Mouse (Mus musculus): ENCODE measurements around the gene Ssna1. TPM values are rescaled to one million over a fixed set of nuclear protein-coding genes. Genes with fewer than 3 reads are reported as not detected.

Ssna1 gene
- total and polyA plus RNA-seq, 3 experiments, result 51.4 to 80.6 (median 72.9) TPM

DNA sequence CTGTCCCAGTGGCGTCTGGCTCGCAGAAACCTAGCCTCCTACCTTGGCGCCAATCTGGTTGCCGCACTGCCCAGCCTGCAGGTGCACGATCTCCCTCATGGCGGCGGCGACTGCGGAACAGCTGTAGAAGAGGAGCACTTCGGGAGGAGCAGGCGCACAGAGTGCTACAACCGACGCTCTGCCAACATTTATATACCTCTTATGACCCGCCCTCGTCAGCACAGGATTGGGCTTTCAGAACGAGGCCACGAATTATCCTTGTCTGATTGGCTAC lies 47.8 kb downstream of the Ssna1 start, which contains the start of gene Tubb4b:
Gene Tubb4b, minus strand, starts transcription at position 211 of the 274 bp plus-strand sequence.
- Histone ChIP-seq H3K9ac (ENCODE audit: insufficient read depth, low read depth) (peak within 1 kb of the TSS; percentile 92), H3K79me2 (replicated peaks; ENCODE audit: control insufficient read depth, extremely low read depth, insufficient read depth, poor library complexity, severe bottlenecking) (peaks cover 9% of the 10 kb centered on the region), H3K36me3 (replicated peaks in 1 of 2; ENCODE audit: control insufficient read depth in 1 of 2, insufficient read depth in 1 of 2, low read length in 1 of 2) (peaks cover 22 to 26% of the 10 kb centered on the region in 2 experiments), H3K9me3 (replicated peaks; ENCODE audit: low read length) (no peaks in the 10 kb centered on the region), H3K27ac (ENCODE audit: insufficient read depth, low read depth) (peak within 1 kb of the TSS; percentile 98), H3K4me3 (replicated peaks in 1 of 3; ENCODE audit: low read depth in 2 of 3, low read length in 2 of 3, poor library complexity in 1 of 3) (peak within 1 kb of the TSS; percentile 64 to 99 (median 82)), H3K4me1 (ENCODE audit: control insufficient read depth in 1 of 2, insufficient read depth in 2 of 2) (peaks cover 13 to 34% of the 10 kb centered on the region in 2 experiments; a peak in 3 of 4 replicates), H3K4me2 (ENCODE audit: insufficient read depth, low read depth, poor library complexity, severe bottlenecking) (peak within 1 kb of the TSS; percentile 76), H3K27me3 (replicated peaks) (peaks cover 6% of the 10 kb centered on the region)
- DNase-seq (ENCODE audit: extremely low read depth), result peak; percentile 99
- dilution Hi-C loops (cut with MboI; ENCODE audit: extremely low pct_ligation_motif_present, extremely low pct_unique_long_range_greater_than_20kb, low sequenced_read_pairs) (no loop called here), in situ Hi-C loops (cut with MboI; ENCODE audit: low pct_ligation_motif_present, low pct_unique_long_range_greater_than_20kb, low sequenced_read_pairs) (no loop called here)
- peak; percentile 98 for TF ChIP-seq POLR2AphosphoS2 (IDR thresholded peaks at IDR 0.05; ENCODE audit: low read depth, low read length)
- peak; percentile 52 for TF ChIP-seq HCFC1 (IDR thresholded peaks at IDR 0.05; ENCODE audit: low read depth, low read length)
- TF ChIP-seq ETS1 (conservative IDR thresholded peaks at IDR 0.05; ENCODE audit: low read depth, low read length), result no peak
- TF ChIP-seq CHD1 (IDR thresholded peaks at IDR 0.05; ENCODE audit: low read depth, low read length), result no peak
- TF ChIP-seq MAZ (IDR thresholded peaks at IDR 0.05; ENCODE audit: low read depth, low read length), result no peak
- no peak for TF ChIP-seq RCOR1 (conservative IDR thresholded peaks at IDR 0.05; ENCODE audit: low read depth, low read length)
- TF ChIP-seq TCF12 (IDR thresholded peaks at IDR 0.05; ENCODE audit: low read depth, low read length), result peak; percentile 95
- TF ChIP-seq BHLHE40 (IDR thresholded peaks at IDR 0.05; ENCODE audit: low read depth, low read length), result peak; percentile 45; the same call in 1 of the 2 replicates
- TF ChIP-seq ZMIZ1 (IDR thresholded peaks at IDR 0.05; ENCODE audit: low read depth, low read length), result peak; percentile 99
- peak; percentile 42; the same call in 1 of the 2 replicates for TF ChIP-seq IRF4 (IDR thresholded peaks at IDR 0.05; ENCODE audit: low read depth, low read length)
- no peak for TF ChIP-seq ZNF384 (IDR thresholded peaks at IDR 0.05; ENCODE audit: low read depth, low read length)
- no peak; the same call in 1 of the 2 replicates for TF ChIP-seq USF1 (IDR thresholded peaks at IDR 0.05; ENCODE audit: low read depth, low read length)
- peak; percentile 98 for TF ChIP-seq POLR2A (IDR thresholded peaks at IDR 0.05; ENCODE audit: low read depth, low read length)
- peak; percentile 80 for TF ChIP-seq NRF1 (IDR thresholded peaks at IDR 0.05; ENCODE audit: low read depth, low read length)
- peak; percentile 77; the same call in 1 of the 2 replicates for TF ChIP-seq MYC (IDR thresholded peaks at IDR 0.05; ENCODE audit: low read depth, low read length)
- peak; percentile 98 for TF ChIP-seq TBP (conservative IDR thresholded peaks at IDR 0.05; ENCODE audit: low read depth, low read length)
- TF ChIP-seq EP300 (IDR thresholded peaks at IDR 0.05; ENCODE audit: low read length), result no peak
- 0 out of 2 replicates have a peak, but pooled peaks have one; percentile 23 for TF ChIP-seq E2F4 (IDR thresholded peaks at IDR 0.05; ENCODE audit: insufficient replicate concordance, low read depth, low read length)
- no peak for TF ChIP-seq UBTF (IDR thresholded peaks at IDR 0.05; ENCODE audit: low read depth, low read length)
- no peak; the same call in 1 of the 2 replicates for TF ChIP-seq MEF2A (IDR thresholded peaks at IDR 0.05; ENCODE audit: borderline replicate concordance, low read depth, low read length)
- peak; percentile 86 for TF ChIP-seq MXI1 (IDR thresholded peaks at IDR 0.05; ENCODE audit: low read depth, low read length)
- 0 out of 2 replicates have a peak, but pooled peaks have one; percentile 61 for TF ChIP-seq KAT2A (IDR thresholded peaks at IDR 0.05; ENCODE audit: insufficient replicate concordance, low read length)
- TF ChIP-seq MAX (IDR thresholded peaks at IDR 0.05; ENCODE audit: low read length), result peak; percentile 64; the same call in 1 of the 2 replicates
- peak; percentile 99 for TF ChIP-seq NELFE (IDR thresholded peaks at IDR 0.05; ENCODE audit: low read depth, low read length)
- TF ChIP-seq ELF1 (IDR thresholded peaks at IDR 0.05; ENCODE audit: low read depth, low read length), result 0 out of 2 replicates have a peak, but pooled peaks have one; percentile 7
- no peak for TF ChIP-seq JUN (IDR thresholded peaks at IDR 0.05; ENCODE audit: insufficient read depth, low read depth, low read length)
- no peak for TF ChIP-seq PAX5 (IDR thresholded peaks at IDR 0.05; ENCODE audit: low read length)
- TF ChIP-seq MAFK (IDR thresholded peaks at IDR 0.05; ENCODE audit: insufficient replicate concordance, low read length), result no peak
- peak; percentile 86; the same call in 1 of the 2 replicates for TF ChIP-seq SIN3A (IDR thresholded peaks at IDR 0.05; ENCODE audit: low read length)
- TF ChIP-seq USF2 (conservative IDR thresholded peaks at IDR 0.05; ENCODE audit: low read depth, low read length), result no peak
- no peak for TF ChIP-seq RAD21 (IDR thresholded peaks at IDR 0.05; ENCODE audit: low read depth, low read length)

Data from CH12.LX (cell line).